Mouse (Mus musculus) midbrain, embryonic 12.5 days (tissue): ENCODE measurements around the gene Ccdc62. TPM values are rescaled to one million over a fixed set of nuclear protein-coding genes. Genes with fewer than 3 reads are reported as not detected.
A peak's percentile ranks its signal among the peaks of the same experiment; 100 is the strongest.

Experiments
- ATAC-seq: fragments of 200-750 bp; cut with Nextera tagmentation; 2 replicates; pipeline ENCODE4 v1.8.0; 2017; ENCODE audit warnings: low read depth, moderate TSS enrichment, moderate library complexity; ENCODE audit not compliant: low FRiP score
- H3K27ac ChIP-seq: fragments of 300-500 bp; sonication (generic); replicated peaks from 2 replicates; pipeline ENCODE4 v1.5.1; 2016; ENCODE audit warnings: mild to moderate bottlenecking
- H3K27me3 ChIP-seq: fragments of 300-500 bp; sonication (generic); 2 replicates; pipeline ENCODE4 v1.6.1; 2016; ENCODE audit warnings: mild to moderate bottlenecking
- H3K36me3 ChIP-seq: fragments of 300-500 bp; sonication (generic); 2 replicates; pipeline ENCODE4 v1.6.1; 2016
- H3K4me1 ChIP-seq: fragments of 300-500 bp; sonication (generic); 2 replicates; pipeline ENCODE4 v1.6.1; 2016
- H3K4me2 ChIP-seq: fragments of 300-500 bp; sonication (generic); replicated peaks from 2 replicates; pipeline ENCODE4 v1.6.1; 2016; ENCODE audit warnings: mild to moderate bottlenecking, moderate library complexity
- H3K4me3 ChIP-seq: fragments of 300-500 bp; sonication (generic); 2 replicates; pipeline ENCODE4 v1.5.1; 2016; ENCODE audit warnings: mild to moderate bottlenecking
- H3K9ac ChIP-seq: fragments of 300-500 bp; sonication (generic); replicated peaks from 2 replicates; pipeline ENCODE4 v1.6.1; 2016; ENCODE audit warnings: mild to moderate bottlenecking, moderate library complexity
- H3K9me3 ChIP-seq: fragments of 300-500 bp; sonication (generic); 2 replicates; pipeline ENCODE4 v1.6.1; 2016; ENCODE audit warnings: mild to moderate bottlenecking
- WGBS: fragments of 180-500 bp; shearing (Covaris S2); methylation state at CpG from one replicate; pipeline ENCODE4 v1.1.7; 2016; 5-methylcytosine and 5-hydroxymethylcytosine counted together
- polyA plus RNA-seq: library from polyadenylated mRNA; unstranded; fragments of >200 nt; fragmentation: Nextera tagmentation; extraction: Ambion mirVana; gene quantifications from 2 replicates; pipeline ENCODE4 v1.2.1, GENCODE M21; 2016

Ccdc62 gene
- polyA plus RNA-seq, 1 experiment from 2014 or later = 6.1 TPM

- no peak; the same call in 1 of the 2 replicates for ATAC-seq
- 73% methylated on average over 17 of the region's 17 CpGs for WGBS
- H3K27me3 ChIP-seq = no peaks in the 10 kb centered on the region
- H3K9ac ChIP-seq = no peak overlapping the region; the same call in 1 of the 2 replicates
- peaks cover 29% of the 10 kb centered on the region for H3K36me3 ChIP-seq
- no peaks in the 10 kb centered on the region for H3K9me3 ChIP-seq
- H3K4me3 ChIP-seq = peak overlapping the region; percentile 98
- H3K4me1 ChIP-seq = peaks cover 16% of the 10 kb centered on the region
- peak overlapping the region; percentile 44 for H3K4me2 ChIP-seq
- no peak overlapping the region for H3K27ac ChIP-seq
Measured at GRCm38 (mm10) chr5:123906146-123906975, 24.1 kb upstream of the Ccdc62 start.

- Histone ChIP-seq H3K9me3 (no peaks in the 10 kb centered on the region), H3K4me3 (peak within 1 kb of the TSS; percentile 98), H3K27ac (peak within 1 kb of the TSS; percentile 84), H3K36me3 (peaks cover 30% of the 10 kb centered on the region), H3K4me1 (peaks cover 16% of the 10 kb centered on the region), H3K27me3 (no peaks in the 10 kb centered on the region), H3K4me2 (peak within 1 kb of the TSS; percentile 96), H3K9ac (peak within 1 kb of the TSS; percentile 99)
- WGBS = under 1% methylated on average over 61 of the region's 61 CpGs
- ATAC-seq = peak; percentile 97
Measured at GRCm38 (mm10) chr5:123906976-123907630, 23.4 kb upstream of the Ccdc62 start, which contains the start of gene Denr. Denr (plus strand) TSS chr5:123907175.

- Histone ChIP-seq H3K27ac (peak overlapping the region; percentile 84), H3K27me3 (no peaks in the 10 kb centered on the region), H3K4me2 (peak overlapping the region; percentile 96), H3K9me3 (no peaks in the 10 kb centered on the region), H3K9ac (peak overlapping the region; percentile 99), H3K36me3 (peaks cover 35% of the 10 kb centered on the region), H3K4me1 (peaks cover 16% of the 10 kb centered on the region), H3K4me3 (peak overlapping the region; percentile 98)
- peak; percentile 7; the same call in 1 of the 2 replicates for ATAC-seq
- 6% methylated on average over 10 of the region's 10 CpGs for WGBS
Measured at GRCm38 (mm10) chr5:123907631-123907977, 22.9 kb upstream of the Ccdc62 start.

GRCm38 (mm10) chr5:123914852-123915251 is 15.6 kb upstream of the Ccdc62 start:
- H3K27me3 ChIP-seq = no peaks in the 10 kb centered on the region
- H3K4me3 ChIP-seq = no peak overlapping the region
- H3K9ac ChIP-seq = no peak overlapping the region
- no peak overlapping the region for H3K27ac ChIP-seq
- H3K36me3 ChIP-seq = peaks cover 64% of the 10 kb centered on the region
- no peak overlapping the region for H3K4me2 ChIP-seq
- no peak for ATAC-seq
- 95% methylated on average over 3 of the region's 3 CpGs for WGBS
- no peaks in the 10 kb centered on the region for H3K4me1 ChIP-seq
- H3K9me3 ChIP-seq = no peaks in the 10 kb centered on the region

GRCm38 (mm10) chr5:123922112-123922511 is 8.4 kb upstream of the Ccdc62 start:
- no peak overlapping the region for H3K27ac ChIP-seq
- no peak overlapping the region for H3K4me2 ChIP-seq
- H3K27me3 ChIP-seq = no peaks in the 10 kb centered on the region
- H3K36me3 ChIP-seq = peaks cover 88% of the 10 kb centered on the region
- H3K4me3 ChIP-seq = no peak overlapping the region
- 95% methylated on average over 6 of the region's 6 CpGs for WGBS
- H3K4me1 ChIP-seq = no peaks in the 10 kb centered on the region
- no peak overlapping the region for H3K9ac ChIP-seq
- ATAC-seq = no peak
- H3K9me3 ChIP-seq = no peaks in the 10 kb centered on the region

- Histone ChIP-seq H3K4me1 (peaks cover 4% of the 10 kb centered on the region), H3K27me3 (no peaks in the 10 kb centered on the region), H3K4me2 (no peak within 1 kb of the TSS), H3K9ac (no peak within 1 kb of the TSS), H3K9me3 (no peaks in the 10 kb centered on the region), H3K27ac (no peak within 1 kb of the TSS), H3K36me3 (peaks cover 67% of the 10 kb centered on the region), H3K4me3 (no peak within 1 kb of the TSS)
- no peak for ATAC-seq
- WGBS = 98% methylated on average over 9 of the region's 9 CpGs
Measured at GRCm38 (mm10) chr5:123927118-123927517, 3.4 kb upstream of the Ccdc62 start, which contains the start of gene Gm43518. Gm43518 (plus strand) TSS chr5:123927418.

- H3K4me3 ChIP-seq = peak overlapping the region; percentile 83
- peaks cover 4% of the 10 kb centered on the region for H3K4me1 ChIP-seq
- ATAC-seq = no peak
- peak overlapping the region; percentile 94 for H3K9ac ChIP-seq
- WGBS = 56% methylated on average over 13 of the region's 13 CpGs
- H3K4me2 ChIP-seq = peak overlapping the region; percentile 78
- peaks cover 26% of the 10 kb centered on the region for H3K36me3 ChIP-seq
- peak overlapping the region; percentile 88; the same call in 1 of the 2 replicates for H3K27ac ChIP-seq
- no peaks in the 10 kb centered on the region for H3K9me3 ChIP-seq
- H3K27me3 ChIP-seq = peaks cover 2% of the 10 kb centered on the region; the same call in 1 of the 2 replicates
Measured at GRCm38 (mm10) chr5:123931131-123931530, 652 bp downstream of the Ccdc62 start.

- Histone ChIP-seq H3K27me3 (peaks cover 2% of the 10 kb centered on the region; the same call in 1 of the 2 replicates), H3K4me1 (peaks cover 4% of the 10 kb centered on the region), H3K9me3 (no peaks in the 10 kb centered on the region), H3K4me2 (no peak overlapping the region), H3K4me3 (no peak overlapping the region), H3K9ac (no peak overlapping the region), H3K27ac (no peak overlapping the region), H3K36me3 (peaks cover 9% of the 10 kb centered on the region)
- no peak for ATAC-seq
Measured at GRCm38 (mm10) chr5:123932927-123933326, 2.4 kb downstream of the Ccdc62 start.

GRCm38 (mm10) chr5:123933556-123933955 is 3.1 kb downstream of the Ccdc62 start:
- Histone ChIP-seq H3K4me3 (no peak overlapping the region), H3K27ac (no peak overlapping the region), H3K27me3 (peaks cover 2% of the 10 kb centered on the region; the same call in 1 of the 2 replicates), H3K4me2 (no peak overlapping the region), H3K4me1 (peaks cover 4% of the 10 kb centered on the region), H3K9me3 (no peaks in the 10 kb centered on the region), H3K9ac (no peak overlapping the region), H3K36me3 (peaks cover 4% of the 10 kb centered on the region; the same call in 1 of the 2 replicates)
- ATAC-seq = no peak
- WGBS = 93% methylated on average over 12 of the region's 12 CpGs

GRCm38 (mm10) chr5:123933957-123934591 is 3.6 kb downstream of the Ccdc62 start:
- Histone ChIP-seq H3K27ac (no peak overlapping the region), H3K9me3 (no peaks in the 10 kb centered on the region), H3K4me3 (no peak overlapping the region), H3K27me3 (peaks cover 2% of the 10 kb centered on the region; the same call in 1 of the 2 replicates), H3K9ac (no peak overlapping the region), H3K4me1 (peaks cover 4% of the 10 kb centered on the region), H3K4me2 (no peak overlapping the region), H3K36me3 (no peaks in the 10 kb centered on the region)
- no peak for ATAC-seq
- WGBS = 35% methylated on average over 18 of the region's 18 CpGs

- Histone ChIP-seq H3K9me3 (no peaks in the 10 kb centered on the region), H3K27ac (no peak overlapping the region), H3K36me3 (no peaks in the 10 kb centered on the region), H3K27me3 (peaks cover 2% of the 10 kb centered on the region; the same call in 1 of the 2 replicates), H3K4me1 (peaks cover 4% of the 10 kb centered on the region), H3K4me3 (no peak overlapping the region), H3K4me2 (no peak overlapping the region), H3K9ac (no peak overlapping the region)
- 91% methylated on average over 5 of the region's 5 CpGs for WGBS
- ATAC-seq = no peak
Measured at GRCm38 (mm10) chr5:123935931-123936330, 5.5 kb downstream of the Ccdc62 start.
